Mouse (Mus musculus) MEL (cell line): ENCODE data around the gene Ctns. TPM values are rescaled to one million over a fixed set of nuclear protein-coding genes. Genes with fewer than 3 reads are reported as not detected.

Experiments used
- DNase-seq: peaks from one replicate; pipeline ENCODE4 v3.0.0; 2011; ENCODE audit warnings: low read depth, low spot score
- H3K27ac ChIP-seq: 2 replicates; pipeline ENCODE4 v1.5.1; 2012; ENCODE audit warnings: low read depth, mild to moderate bottlenecking, control low read depth, low read length, moderate library complexity; ENCODE audit not compliant: control insufficient read depth
- H3K27me3 ChIP-seq, 2 experiments: fragments of 150-350 bp in 1 of 2; sonication (generic) in 1 of 2; 2 replicates each; pipeline ENCODE4 v1.6.1; 2012; ENCODE audit warnings: low read length in 2 of 2, mild to moderate bottlenecking in 2 of 2, improper control_type of control experiment in 1 of 2, moderate library complexity in 1 of 2; ENCODE audit not compliant: insufficient read depth in 2 of 2, control insufficient read depth in 1 of 2
- H3K36me3 ChIP-seq, 2 experiments: 2 replicates each; pipeline ENCODE4 v1.6.1; 2012 to 2014; ENCODE audit warnings: low read length in 2 of 2, improper control_type of control experiment in 1 of 2, inconsistent platforms in 1 of 2, mild to moderate bottlenecking in 1 of 2; ENCODE audit not compliant: insufficient read depth in 2 of 2, control insufficient read depth in 1 of 2
- H3K4me1 ChIP-seq, 2 experiments: fragments of 150-350 bp in 1 of 2; sonication (generic) in 1 of 2; 2 replicates each; pipeline ENCODE4 v1.6.1; 2012; ENCODE audit warnings: low read length in 2 of 2, improper control_type of control experiment in 1 of 2, mild to moderate bottlenecking in 1 of 2; ENCODE audit not compliant: insufficient read depth in 2 of 2, control insufficient read depth in 1 of 2
- H3K4me3 ChIP-seq, 2 experiments: fragments of 150-350 bp in 1 of 2; sonication (generic) in 1 of 2; 2 replicates each; pipeline ENCODE4 v1.5.1; 2012; ENCODE audit warnings: low read depth in 2 of 2, low read length in 2 of 2, mild to moderate bottlenecking in 2 of 2, moderate library complexity in 2 of 2, control low read depth in 1 of 2, improper control_type of control experiment in 1 of 2; ENCODE audit not compliant: control insufficient read depth in 1 of 2, insufficient read depth in 1 of 2
- H3K79me2 ChIP-seq: 2 replicates; pipeline ENCODE4 v1.6.1; 2012; ENCODE audit warnings: mild to moderate bottlenecking, low read length, moderate library complexity; ENCODE audit not compliant: control insufficient read depth, poor library complexity, insufficient read depth
- H3K9ac ChIP-seq: 2 replicates; pipeline ENCODE4 v1.6.1; 2012; ENCODE audit warnings: low read depth, mild to moderate bottlenecking, control low read depth, low read length, moderate library complexity; ENCODE audit not compliant: control insufficient read depth, poor library complexity, severe bottlenecking
- H3K9me3 ChIP-seq: fragments of 150-350 bp; sonication (generic); replicated peaks from 2 replicates; pipeline ENCODE4 v1.6.1; 2012; ENCODE audit warnings: mild to moderate bottlenecking, low read length, improper control_type of control experiment, moderate library complexity; ENCODE audit not compliant: insufficient read depth
- BHLHE40 ChIP-seq: IDR thresholded peaks from 2 replicates; pipeline ENCODE4 v1.6.1; 2012; ENCODE audit warnings: low read depth, mild to moderate bottlenecking, inconsistent platforms, low read length, improper control_type of control experiment, borderline replicate concordance
- CHD1 ChIP-seq: IDR thresholded peaks from 2 replicates; pipeline ENCODE4 v1.6.1; 2012; ENCODE audit warnings: low read depth, mild to moderate bottlenecking, inconsistent platforms, low read length, improper control_type of control experiment
- CHD2 ChIP-seq: IDR thresholded peaks from 2 replicates; pipeline ENCODE4 v1.6.1; 2011; ENCODE audit warnings: low read length, improper control_type of control experiment
- CTCF ChIP-seq, 3 experiments: IDR thresholded peaks in 2 of 3; conservative IDR thresholded peaks in 1 of 3; 2 replicates each; pipeline ENCODE4 v1.5.1; 2011 to 2012; ENCODE audit warnings: low read length in 3 of 3, low read depth in 2 of 3, mild to moderate bottlenecking in 2 of 3, improper control_type of control experiment in 1 of 3, inconsistent platforms in 1 of 3, mixed read lengths in 1 of 3, moderate library complexity in 1 of 3; ENCODE audit not compliant: control insufficient read depth in 1 of 3, insufficient read depth in 1 of 3, poor library complexity in 1 of 3, severe bottlenecking in 1 of 3
- EP300 ChIP-seq, 2 experiments: IDR thresholded peaks; 2 replicates each; pipeline ENCODE4 v1.6.1; 2011; ENCODE audit warnings: improper control_type of control experiment in 2 of 2, low read length in 2 of 2, low read depth in 1 of 2, mild to moderate bottlenecking in 1 of 2
- GATA1 ChIP-seq: IDR thresholded peaks from 2 replicates; pipeline ENCODE4 v1.6.1; 2011; ENCODE audit warnings: low read depth, low read length, improper control_type of control experiment
- HCFC1 ChIP-seq: IDR thresholded peaks from 2 replicates; pipeline ENCODE4 v1.6.1; 2012; ENCODE audit warnings: low read depth, mild to moderate bottlenecking, inconsistent platforms, low read length, improper control_type of control experiment, moderate library complexity
- KAT2A ChIP-seq: conservative IDR thresholded peaks from 2 replicates; pipeline ENCODE4 v1.6.1; 2012; ENCODE audit warnings: low read depth, low read length, improper control_type of control experiment, inconsistent platforms
- MYB ChIP-seq: IDR thresholded peaks from 2 replicates; pipeline ENCODE4 v1.6.1; 2011; ENCODE audit warnings: mild to moderate bottlenecking, low read depth, low read length, improper control_type of control experiment
- NELFE ChIP-seq: IDR thresholded peaks from 2 replicates; pipeline ENCODE4 v1.6.1; 2011; ENCODE audit warnings: low read depth, low read length, improper control_type of control experiment
- NRF1 ChIP-seq: IDR thresholded peaks from 2 replicates; pipeline ENCODE4 v1.6.1; 2014; ENCODE audit warnings: low read depth, mild to moderate bottlenecking, inconsistent platforms, low read length, improper control_type of control experiment, moderate library complexity; ENCODE audit not compliant: poor library complexity, insufficient read depth, severe bottlenecking
- POLR2A ChIP-seq, 2 experiments: IDR thresholded peaks; 2 replicates each; pipeline ENCODE4 v1.6.1; 2011 to 2012; ENCODE audit warnings: low read length in 2 of 2, mild to moderate bottlenecking in 2 of 2, control low read depth in 1 of 2, improper control_type of control experiment in 1 of 2, low read depth in 1 of 2, moderate library complexity in 1 of 2; ENCODE audit not compliant: control insufficient read depth in 1 of 2, insufficient read depth in 1 of 2, poor library complexity in 1 of 2
- POLR2AphosphoS5 ChIP-seq: IDR thresholded peaks from 2 replicates; pipeline ENCODE4 v1.6.1; 2012; ENCODE audit warnings: low read depth, borderline replicate concordance, mild to moderate bottlenecking, inconsistent platforms, low read length, moderate library complexity, mixed read lengths
- SIN3A ChIP-seq: IDR thresholded peaks from 2 replicates; pipeline ENCODE4 v1.6.1; 2012; ENCODE audit warnings: low read length, improper control_type of control experiment, inconsistent platforms
- SMC3 ChIP-seq: IDR thresholded peaks from 2 replicates; pipeline ENCODE4 v1.6.1; 2011; ENCODE audit warnings: low read depth, low read length, improper control_type of control experiment
- TAL1 ChIP-seq: IDR thresholded peaks from 2 replicates; pipeline ENCODE4 v1.6.1; 2012; ENCODE audit warnings: mild to moderate bottlenecking, inconsistent platforms, low read length, moderate library complexity, mixed read lengths
- TBP ChIP-seq: IDR thresholded peaks from 2 replicates; pipeline ENCODE4 v1.8.0; 2011; ENCODE audit warnings: low read depth, low read length, improper control_type of control experiment
- TCF12 ChIP-seq: IDR thresholded peaks from 2 replicates; pipeline ENCODE4 v1.6.1; 2014; ENCODE audit warnings: low read depth, mild to moderate bottlenecking, inconsistent platforms, low read length, improper control_type of control experiment, moderate library complexity
- UBTF ChIP-seq: IDR thresholded peaks from 2 replicates; pipeline ENCODE4 v1.6.1; 2012; ENCODE audit warnings: low read depth, mild to moderate bottlenecking, inconsistent platforms, low read length, improper control_type of control experiment, moderate library complexity, borderline replicate concordance; ENCODE audit not compliant: insufficient read depth
- ZC3H11A ChIP-seq: IDR thresholded peaks from 2 replicates; pipeline ENCODE4 v1.6.1; 2012; ENCODE audit warnings: low read depth, mild to moderate bottlenecking, inconsistent platforms, low read length, improper control_type of control experiment
- ZKSCAN1 ChIP-seq: IDR thresholded peaks from 2 replicates; pipeline ENCODE4 v1.6.1; 2012; ENCODE audit warnings: low read depth, mild to moderate bottlenecking, inconsistent platforms, low read length, improper control_type of control experiment, moderate library complexity
- ZMIZ1 ChIP-seq: IDR thresholded peaks from 2 replicates; pipeline ENCODE4 v1.6.1; 2012; ENCODE audit warnings: low read depth, mild to moderate bottlenecking, inconsistent platforms, low read length, improper control_type of control experiment, moderate library complexity
- polyA plus RNA-seq, 2 experiments: library from polyadenylated mRNA; stranded (reverse) in 1 of 2; unstranded in 1 of 2; fragments of >175 nt in 1 of 2; fragments of >200 nt in 1 of 2; gene quantifications; 2 replicates each; pipeline versions ENCODE4 v1.2.1 to v1.2.4; 2012; ENCODE audit warnings: low replicate concordance in 2 of 2, low read depth in 1 of 2; ENCODE audit not compliant: insufficient read length in 2 of 2, insufficient read depth in 1 of 2, missing spikeins in 1 of 2
- total RNA-seq: library from RNA; depleted of rRNA; stranded (reverse); fragments of 300-350 nt; gene quantifications from 2 replicates; pipeline ENCODE4 v1.2.3, GENCODE M21; 2012

Ctns gene
- total and polyA plus RNA-seq, 3 experiments: 5.4 to 9.4 TPM; not detected in 1

DNA sequence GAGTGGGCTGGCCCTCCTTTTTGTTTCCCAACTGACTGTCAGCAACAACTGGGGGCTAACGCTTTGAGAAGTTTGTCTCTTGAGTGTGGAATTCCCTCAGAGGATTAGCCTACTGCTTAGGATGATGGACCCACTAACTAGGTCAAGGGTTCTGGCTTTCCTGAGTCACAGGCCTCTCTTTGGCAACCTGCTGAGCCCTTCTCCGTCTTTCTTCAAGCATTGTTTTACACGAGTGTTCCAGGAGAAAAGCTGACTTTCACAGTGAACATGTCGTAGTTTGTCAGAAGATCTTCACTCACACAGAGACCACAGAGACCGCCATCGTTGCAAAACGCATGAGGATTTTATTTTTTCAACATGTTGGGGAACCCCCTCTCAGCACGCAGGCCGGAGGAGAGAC is 50.6 kb downstream of the Ctns start:
- Histone ChIP-seq H3K9ac (no peak overlapping the region), H3K27me3 (no peaks in the 10 kb centered on the region; a peak in 2 of 4 replicates), H3K79me2 (no peaks in the 10 kb centered on the region), H3K36me3 (no peaks in the 10 kb centered on the region), H3K4me3 (no peak overlapping the region), H3K27ac (no peak overlapping the region), H3K9me3 (no peaks in the 10 kb centered on the region), H3K4me1 (no peaks in the 10 kb centered on the region)
- DNase-seq: no peak
- TF ChIP-seq ZC3H11A (no peak), MYB (no peak), SIN3A (no peak), ZMIZ1 (no peak), EP300 (IDR thresholded peaks at IDR 0.05; ENCODE audit: low read depth in 1 of 2, low read length in 2 of 2) (no peak), TBP (no peak), TCF12 (no peak), CHD1 (no peak), GATA1 (no peak), BHLHE40 (no peak), CHD2 (no peak), ZKSCAN1 (no peak), TAL1 (no peak), KAT2A (no peak), HCFC1 (no peak), NELFE (no peak), POLR2AphosphoS5 (no peak), SMC3 (no peak), CTCF (IDR thresholded peaks at IDR 0.05 in 2 of 3, conservative IDR thresholded peaks at IDR 0.05 in 1 of 3; ENCODE audit: control insufficient read depth in 1 of 3, insufficient read depth in 1 of 3, low read depth in 2 of 3, low read length in 3 of 3, poor library complexity in 1 of 3, severe bottlenecking in 1 of 3) (no peak), POLR2A (IDR thresholded peaks at IDR 0.05; ENCODE audit: control insufficient read depth in 1 of 2, insufficient read depth in 1 of 2, low read depth in 1 of 2, low read length in 2 of 2, poor library complexity in 1 of 2) (no peak)

DNA sequence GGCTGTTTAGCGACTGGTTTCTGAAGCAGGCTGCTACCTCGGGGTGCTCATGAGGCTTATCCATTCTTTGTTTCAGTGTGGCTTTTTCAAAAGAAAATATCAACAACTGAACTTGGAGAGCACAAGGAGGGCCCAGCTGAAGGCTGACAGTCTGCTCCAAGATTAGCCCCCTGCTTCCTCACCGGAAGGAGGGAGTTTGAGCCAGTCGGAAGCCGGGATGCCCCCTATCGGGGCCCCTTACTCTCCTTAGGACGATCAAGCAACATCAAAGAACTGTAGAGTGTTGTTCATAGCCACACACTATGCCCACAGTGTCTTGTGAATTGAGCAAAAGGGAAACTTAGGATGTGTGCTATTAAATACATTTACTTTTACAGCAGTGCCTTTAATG is 51.9 kb downstream of the Ctns start:
- H3K9ac ChIP-seq: no peak overlapping the region
- no peak for TF ChIP-seq TBP
- no peak for TF ChIP-seq ZMIZ1
- no peak for TF ChIP-seq ZKSCAN1
- TF ChIP-seq CHD1: no peak
- no peak for TF ChIP-seq UBTF
- no peak for TF ChIP-seq CHD2
- TF ChIP-seq GATA1: no peak
- TF ChIP-seq NRF1: no peak
- TF ChIP-seq POLR2A (IDR thresholded peaks at IDR 0.05; ENCODE audit: control insufficient read depth in 1 of 2, insufficient read depth in 1 of 2, low read depth in 1 of 2, low read length in 2 of 2, poor library complexity in 1 of 2): no peak
- TF ChIP-seq, all 39 proteins: peak for 0
- DNase-seq: no peak

More for the DNA sequence above, 51.9 kb downstream of the Ctns start:
- Histone ChIP-seq H3K4me3 (no peak overlapping the region), H3K9me3 (no peaks in the 10 kb centered on the region), H3K79me2 (no peaks in the 10 kb centered on the region), H3K36me3 (no peaks in the 10 kb centered on the region), H3K27ac (no peak overlapping the region), H3K27me3 (no peaks in the 10 kb centered on the region; a peak in 2 of 4 replicates), H3K4me1 (no peaks in the 10 kb centered on the region)
